Mouse (Mus musculus) adrenal gland, postnatal 14 days (tissue): ENCODE measurements around the gene Syngap1. TPM values are rescaled to one million over a fixed set of nuclear protein-coding genes. Genes with fewer than 3 reads are reported as not detected.

Experiments
- DNase-seq: peaks from one replicate; pipeline ENCODE4 v3.0.0; 2021; ENCODE audit warnings: mixed read lengths
- total RNA-seq: library from RNA; stranded (reverse); gene quantifications from 2 replicates; pipeline ENCODE4 v1.2.3, GENCODE M21; 2021

Gene Syngap1
- total RNA-seq, 1 experiment from 2014 or later: 16.0 TPM

- DNase-seq: no peak
Measured at GRCm38 (mm10) chr17:26936921-26937695, 3.9 kb upstream of the Syngap1 start.

- DNase-seq: no peak
Measured at GRCm38 (mm10) chr17:26937883-26938695, 3.0 kb upstream of the Syngap1 start.

GRCm38 (mm10) chr17:26938731-26939130 is 2.3 kb upstream of the Syngap1 start:
- DNase-seq: peak; percentile 48

- DNase-seq: peak; percentile 99
Measured at GRCm38 (mm10) chr17:26939178-26939972, 1.7 kb upstream of the Syngap1 start, which contains the start of gene Cuta. TSS of gene Cuta (minus strand) at chr17:26939569.

DNA sequence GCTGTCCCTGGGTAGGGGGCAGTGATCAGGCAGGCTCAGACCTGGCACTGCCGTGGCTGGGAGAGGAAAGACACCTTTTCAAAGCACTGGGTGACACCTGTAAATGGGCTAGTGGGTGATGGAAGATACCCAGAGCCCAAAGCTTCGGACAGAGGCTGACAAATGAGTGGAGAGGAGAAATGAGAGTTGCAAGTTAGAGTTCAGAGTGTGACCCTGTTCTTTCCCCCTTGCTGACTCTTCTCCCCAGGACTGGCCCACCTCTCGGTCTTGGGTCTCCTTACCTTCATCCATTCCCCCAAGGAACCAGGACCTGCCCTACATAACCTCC is 1.1 kb upstream of the Syngap1 start:
- DNase-seq: no peak

DNA sequence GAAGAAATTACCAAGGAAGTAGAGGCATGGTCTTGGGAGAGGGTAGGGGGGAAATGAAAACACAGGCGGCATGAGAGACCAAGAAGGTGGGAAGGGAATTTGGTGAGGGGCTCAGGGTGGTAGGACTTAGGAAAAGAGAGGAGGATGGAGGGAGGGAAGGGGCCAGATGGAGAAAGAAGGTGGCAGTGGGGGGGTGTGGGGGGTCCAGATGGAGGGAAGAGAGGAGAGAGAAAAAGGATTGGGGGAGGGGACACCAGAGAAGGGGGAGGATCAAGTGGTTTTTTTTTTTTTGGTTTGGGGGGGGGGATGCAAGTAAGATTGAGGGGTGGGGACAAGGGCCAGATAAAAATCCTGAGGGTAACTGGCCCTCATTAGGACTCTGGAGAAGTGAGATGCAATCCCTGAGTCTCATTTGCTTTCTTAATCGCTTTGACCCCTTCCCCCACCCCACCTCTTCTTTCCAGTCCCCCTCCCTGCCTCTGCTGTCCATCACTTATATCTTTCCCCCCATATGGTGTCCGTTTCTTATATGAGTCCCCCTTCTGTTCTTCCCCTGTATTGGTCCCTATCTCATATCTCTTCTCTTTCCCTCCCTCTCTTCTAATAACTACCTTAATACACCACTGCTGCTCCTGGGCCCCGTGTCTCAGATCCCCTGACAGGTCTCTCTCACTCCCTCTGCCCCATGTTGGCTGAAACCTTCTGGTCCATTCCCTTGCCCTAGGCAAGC is 953 bp downstream of the Syngap1 start:
- no peak for DNase-seq

DNA sequence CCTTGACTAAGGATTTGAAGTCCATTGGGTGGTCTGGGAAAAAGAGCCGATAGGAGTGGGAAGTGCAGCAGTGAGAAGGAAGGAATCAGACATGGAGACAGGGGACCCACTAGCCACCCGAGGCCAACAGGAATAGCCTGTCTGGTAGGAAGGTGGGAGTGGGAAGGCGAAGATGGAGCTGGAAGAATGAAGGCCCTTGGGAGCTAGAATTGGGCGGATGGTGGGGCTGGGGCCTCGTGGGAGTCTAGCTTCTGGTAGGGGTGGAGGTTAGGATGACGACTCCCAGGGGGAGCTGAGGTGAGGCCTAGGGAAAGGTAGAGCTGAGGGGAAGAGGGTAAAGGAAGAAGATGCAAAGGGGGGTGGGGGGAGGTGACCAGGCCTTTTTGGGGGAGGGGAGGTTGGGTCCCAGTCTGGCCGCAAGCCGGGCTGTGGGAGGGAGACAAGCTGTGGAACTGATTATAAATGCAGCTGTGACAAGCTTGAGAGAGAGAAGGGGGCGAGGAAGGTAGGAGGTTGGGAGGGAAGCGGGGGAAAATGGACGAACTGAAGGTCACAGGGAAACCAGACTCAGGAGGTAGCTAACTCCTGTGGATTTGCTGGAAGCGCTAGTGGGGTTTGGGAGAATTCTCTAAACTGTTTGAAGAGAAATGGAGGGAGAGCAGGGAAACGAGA is 4.9 kb downstream of the Syngap1 start:
- DNase-seq: no peak

GRCm38 (mm10) chr17:26946567-26946966 is 5.5 kb downstream of the Syngap1 start:
- DNase-seq: peak; percentile 94

- DNase-seq: no peak
Measured at GRCm38 (mm10) chr17:26947231-26948100, 6.4 kb downstream of the Syngap1 start.

- DNase-seq: peak; percentile 80
Measured at GRCm38 (mm10) chr17:26948316-26949050, 7.4 kb downstream of the Syngap1 start.

- no peak for DNase-seq
Measured at GRCm38 (mm10) chr17:26949051-26949577, 8.1 kb downstream of the Syngap1 start.

GRCm38 (mm10) chr17:26949866-26950265 is 8.8 kb downstream of the Syngap1 start:
- DNase-seq: no peak

- DNase-seq: no peak
Measured at GRCm38 (mm10) chr17:26950560-26951288, 9.7 kb downstream of the Syngap1 start.

GRCm38 (mm10) chr17:26951406-26951805 is 10.4 kb downstream of the Syngap1 start:
- DNase-seq: peak; percentile 92

GRCm38 (mm10) chr17:26951952-26952877 is 11.2 kb downstream of the Syngap1 start:
- DNase-seq: no peak

GRCm38 (mm10) chr17:26953201-26953600 is 12.1 kb downstream of the Syngap1 start:
- no peak for DNase-seq

- DNase-seq: no peak
Measured at GRCm38 (mm10) chr17:26953726-26954125, 12.7 kb downstream of the Syngap1 start.
